Mouse (Mus musculus): ENCODE measurements around the gene Hoxd11. TPM values are rescaled to one million over a fixed set of nuclear protein-coding genes. Genes with fewer than 3 reads are reported as not detected.

Gene Hoxd11
- polyA plus RNA-seq, 1 experiment from 2014 or later: not detected

- Histone ChIP-seq H3K4me3 (ENCODE audit: low read depth, low read length) (0 out of 2 replicates have a peak overlapping the region, but pooled peaks have one; percentile 18), H3K4me2 (peak overlapping the region; percentile 47; the same call in 1 of the 2 replicates)
These were observed 53.9 kb downstream of the Hoxd11 start for GRCm38 (mm10) chr2:74733317-74733661.

GRCm38 (mm10) chr2:74733765-74734164, 54.4 kb downstream of the Hoxd11 start:
- Histone ChIP-seq H3K4me1 (ENCODE audit: control insufficient read depth, insufficient read depth, low read length) (peaks cover 4% of the 10 kb centered on the region; the same call in 1 of the 2 replicates), H3K36me3 (ENCODE audit: control insufficient read depth, insufficient read depth, low read length) (no peaks in the 10 kb centered on the region), H3K4me3 (ENCODE audit: low read depth, low read length) (no peak overlapping the region), H3K27me3 (ENCODE audit: control insufficient read depth, insufficient read depth, low read length) (peaks cover 94% of the 10 kb centered on the region), H3K4me2 (no peak overlapping the region), H3K9ac (ENCODE audit: low read depth, low read length) (no peak overlapping the region), H3K27ac (ENCODE audit: low read depth, low read length) (no peak overlapping the region), H3K9me3 (replicated peaks; ENCODE audit: control insufficient read depth, low read length) (no peaks in the 10 kb centered on the region)
- WGBS (ENCODE audit: insufficient replicate concordance): 2% methylated on average over 6 of the region's 6 CpGs
- ATAC-seq (replicated peaks; ENCODE audit: insufficient number of reproducible peaks, low FRiP score, low TSS enrichment): no peak

More at GRCm38 (mm10) chr2:74733317-74733661, 53.9 kb downstream of the Hoxd11 start:
- Histone ChIP-seq H3K9me3 (replicated peaks; ENCODE audit: control insufficient read depth, low read length) (no peaks in the 10 kb centered on the region), H3K9ac (ENCODE audit: low read depth, low read length) (no peak overlapping the region), H3K27me3 (ENCODE audit: control insufficient read depth, insufficient read depth, low read length) (peaks cover 94% of the 10 kb centered on the region), H3K4me1 (ENCODE audit: control insufficient read depth, insufficient read depth, low read length) (peaks cover 4% of the 10 kb centered on the region; the same call in 1 of the 2 replicates), H3K27ac (ENCODE audit: low read depth, low read length) (no peak overlapping the region), H3K36me3 (ENCODE audit: control insufficient read depth, insufficient read depth, low read length) (no peaks in the 10 kb centered on the region)
- 0% methylated on average over 16 of the region's 16 CpGs for WGBS (ENCODE audit: insufficient replicate concordance)
- ATAC-seq (replicated peaks; ENCODE audit: insufficient number of reproducible peaks, low FRiP score, low TSS enrichment): no peak

- Histone ChIP-seq H3K27ac (ENCODE audit: low read depth, low read length) (no peak overlapping the region), H3K36me3 (ENCODE audit: control insufficient read depth, insufficient read depth, low read length) (no peaks in the 10 kb centered on the region), H3K9ac (ENCODE audit: low read depth, low read length) (no peak overlapping the region), H3K27me3 (ENCODE audit: control insufficient read depth, insufficient read depth, low read length) (peaks cover 94% of the 10 kb centered on the region), H3K9me3 (replicated peaks; ENCODE audit: control insufficient read depth, low read length) (no peaks in the 10 kb centered on the region), H3K4me3 (ENCODE audit: low read depth, low read length) (no peak overlapping the region), H3K4me1 (ENCODE audit: control insufficient read depth, insufficient read depth, low read length) (peaks cover 4% of the 10 kb centered on the region; the same call in 1 of the 2 replicates), H3K4me2 (no peak overlapping the region)
- no peak for ATAC-seq (replicated peaks; ENCODE audit: insufficient number of reproducible peaks, low FRiP score, low TSS enrichment)
- 2% methylated on average over 13 of the region's 13 CpGs for WGBS (ENCODE audit: insufficient replicate concordance)
These were observed 55.1 kb downstream of the Hoxd11 start for GRCm38 (mm10) chr2:74734451-74734850.

- Histone ChIP-seq H3K9me3 (replicated peaks; ENCODE audit: control insufficient read depth, low read length) (no peaks in the 10 kb centered on the region), H3K4me3 (ENCODE audit: low read depth, low read length) (no peak overlapping the region), H3K9ac (ENCODE audit: low read depth, low read length) (no peak overlapping the region), H3K4me1 (ENCODE audit: control insufficient read depth, insufficient read depth, low read length) (peaks cover 4% of the 10 kb centered on the region; the same call in 1 of the 2 replicates), H3K27ac (ENCODE audit: low read depth, low read length) (no peak overlapping the region), H3K4me2 (peak overlapping the region; percentile 46), H3K36me3 (ENCODE audit: control insufficient read depth, insufficient read depth, low read length) (no peaks in the 10 kb centered on the region), H3K27me3 (ENCODE audit: control insufficient read depth, insufficient read depth, low read length) (peaks cover 97% of the 10 kb centered on the region)
- WGBS (ENCODE audit: insufficient replicate concordance): 2% methylated on average over 27 of the region's 27 CpGs
- no peak for ATAC-seq (replicated peaks; ENCODE audit: insufficient number of reproducible peaks, low FRiP score, low TSS enrichment)
These were observed 55.8 kb downstream of the Hoxd11 start for GRCm38 (mm10) chr2:74734996-74735811.

DNA sequence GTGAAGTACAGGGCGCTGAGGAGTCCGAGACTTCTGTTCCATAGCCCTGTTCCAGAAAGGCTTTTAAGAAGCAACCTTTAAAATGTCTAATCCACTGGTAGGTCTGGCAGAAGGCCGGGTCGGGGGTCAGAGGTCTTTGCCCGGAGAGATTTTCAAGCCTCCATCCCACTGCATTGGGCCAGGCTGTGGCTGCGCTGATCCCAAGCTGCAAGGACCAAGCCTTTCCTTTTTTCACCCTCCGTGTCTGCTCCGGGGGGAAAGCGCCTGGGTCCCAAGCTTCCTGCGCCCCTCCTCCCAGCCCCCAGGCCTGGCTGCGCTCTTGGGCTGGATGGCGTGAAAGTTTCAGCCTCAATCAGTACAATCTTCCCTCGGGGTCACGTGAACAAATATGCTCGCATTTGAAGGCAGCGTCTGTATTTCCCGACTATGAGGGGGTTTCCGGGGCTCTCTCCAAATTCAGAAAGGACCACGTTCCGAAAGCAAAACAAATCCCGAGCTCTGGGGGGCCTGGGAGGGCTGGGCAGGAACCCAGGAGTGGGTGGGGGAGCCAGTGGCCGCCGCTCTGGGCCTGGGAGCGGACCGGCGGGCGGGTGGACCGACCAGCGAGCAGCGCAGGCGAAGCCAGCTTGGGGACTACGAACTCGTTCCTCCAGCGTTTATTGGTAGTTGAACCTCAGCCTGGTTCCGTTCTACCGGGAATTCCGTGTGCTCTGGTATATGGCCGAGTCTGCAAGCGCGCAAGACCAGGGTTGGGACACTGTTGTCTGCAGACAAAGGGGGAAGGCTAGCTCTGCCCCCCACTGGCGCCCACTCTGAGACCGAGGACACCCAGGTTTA, 56.7 kb downstream of the Hoxd11 start:
- Histone ChIP-seq H3K9ac (ENCODE audit: low read depth, low read length) (0 out of 2 replicates have a peak overlapping the region, but pooled peaks have one; percentile 34), H3K4me1 (ENCODE audit: control insufficient read depth, insufficient read depth, low read length) (peaks cover 4% of the 10 kb centered on the region)
- no peak for ATAC-seq (replicated peaks; ENCODE audit: insufficient number of reproducible peaks, low FRiP score, low TSS enrichment)

More for the DNA sequence above, 56.7 kb downstream of the Hoxd11 start:
- Histone ChIP-seq H3K27me3 (ENCODE audit: control insufficient read depth, insufficient read depth, low read length) (peaks cover 96% of the 10 kb centered on the region), H3K36me3 (ENCODE audit: control insufficient read depth, insufficient read depth, low read length) (no peaks in the 10 kb centered on the region), H3K9me3 (replicated peaks; ENCODE audit: control insufficient read depth, low read length) (no peaks in the 10 kb centered on the region), H3K4me3 (ENCODE audit: low read depth, low read length) (peak overlapping the region; percentile 30), H3K27ac (ENCODE audit: low read depth, low read length) (no peak overlapping the region), H3K4me2 (peak overlapping the region; percentile 46)
- WGBS (ENCODE audit: insufficient replicate concordance): under 1% methylated on average over 42 of the region's 42 CpGs

MicroRNAs within 50 kb of the gene (microRNA counts, 519-probe panel; counts per million panel counts)
- 32.2 counts per million for microRNA mmu-miR-10b

Small RNA genes within 50 kb of the gene (microRNA-seq; reads per million reads assigned to microRNA genes)
- gene Gm44463 (ENCODE audit: borderline number of aligned reads) (not detected), gene Mir10b (ENCODE audit: borderline number of aligned reads) (977 reads per million, percentile 84 among the genes with 10 or more reads in this experiment)

Other genes with a start within 250 kb of the Hoxd11 start
- gene Lnpk, start 100.1 kb upstream of the Hoxd11 start, polyA plus RNA-seq (2014; fragmentation: Nextera tagmentation; extraction: Ambion mirVana): 23.1 and 31.7 TPM in 2 replicates
- gene Evx2, start 20.0 kb upstream of the Hoxd11 start, polyA plus RNA-seq (2014; fragmentation: Nextera tagmentation; extraction: Ambion mirVana): not detected in 2 replicates
- gene Hoxd13, start 11.2 kb upstream of the Hoxd11 start, polyA plus RNA-seq (2014; fragmentation: Nextera tagmentation; extraction: Ambion mirVana): not detected in 2 replicates
- gene Hoxd12, start 4.5 kb upstream of the Hoxd11 start, polyA plus RNA-seq (2014; fragmentation: Nextera tagmentation; extraction: Ambion mirVana): not detected in 2 replicates
- gene Hoxd10, start 12.4 kb downstream of the Hoxd11 start, polyA plus RNA-seq (2014; fragmentation: Nextera tagmentation; extraction: Ambion mirVana): 0.11 TPM in 1 of 2 replicates, not detected in the other
- gene Hoxd9, start 18.2 kb downstream of the Hoxd11 start, polyA plus RNA-seq (2014; fragmentation: Nextera tagmentation; extraction: Ambion mirVana): 0.13 TPM in 1 of 2 replicates, not detected in the other
- gene Hoxd8, start 25.1 kb downstream of the Hoxd11 start, polyA plus RNA-seq (2014; fragmentation: Nextera tagmentation; extraction: Ambion mirVana): 0.27 and 0.30 TPM in 2 replicates
- gene Hoxd3, start 32.4 kb downstream of the Hoxd11 start, polyA plus RNA-seq (2014; fragmentation: Nextera tagmentation; extraction: Ambion mirVana): 2.0 and 3.1 TPM in 2 replicates
- not detected in 2 replicates for gene Hoxd4, start 32.4 kb downstream of the Hoxd11 start, polyA plus RNA-seq (2014; fragmentation: Nextera tagmentation; extraction: Ambion mirVana)
- 0.10 TPM in 1 of 2 replicates, not detected in the other for gene Gm28230, start 47.2 kb downstream of the Hoxd11 start, polyA plus RNA-seq (2014; fragmentation: Nextera tagmentation; extraction: Ambion mirVana)
- 0.20 TPM in 1 of 2 replicates, not detected in the other for gene Hoxd1, start 83.4 kb downstream of the Hoxd11 start, polyA plus RNA-seq (2014; fragmentation: Nextera tagmentation; extraction: Ambion mirVana)
- 164 and 166 TPM in 2 replicates for gene Mtx2, start 146.2 kb downstream of the Hoxd11 start, polyA plus RNA-seq (2014; fragmentation: Nextera tagmentation; extraction: Ambion mirVana)

Data from heart, embryonic 11.5 days (tissue).